Mouse (Mus musculus) limb, embryonic 10.5 days (tissue): ENCODE measurements at regions not wholly inside any gene's neighbourhood (a gene's known extent, or its start where the extent isn't known, plus 50 kb on each side); places are given as distances from the start of the nearest gene placed in this dataset.

Experiments used
- DNase-seq: peaks from one replicate; pipeline ENCODE4 v3.0.0-alpha.2; 2017; ENCODE audit warnings: low spot score
- H3K27ac ChIP-seq: fragments of 300-500 bp; sonication (generic); 2 replicates; pipeline ENCODE4 v1.5.1; 2016; ENCODE audit warnings: mild to moderate bottlenecking
- H3K27me3 ChIP-seq: fragments of 300-500 bp; sonication (generic); 2 replicates; pipeline ENCODE4 v1.6.1; 2016; ENCODE audit warnings: low read depth, mild to moderate bottlenecking; ENCODE audit not compliant: poor library complexity, severe bottlenecking
- H3K36me3 ChIP-seq: fragments of 300-500 bp; sonication (generic); 2 replicates; pipeline ENCODE4 v1.6.1; 2016; ENCODE audit warnings: mild to moderate bottlenecking, moderate library complexity
- H3K4me1 ChIP-seq: fragments of 300-500 bp; sonication (generic); 2 replicates; pipeline ENCODE4 v1.6.1; 2016
- H3K4me3 ChIP-seq: fragments of 300-500 bp; sonication (generic); 2 replicates; pipeline ENCODE4 v1.5.1; 2016; ENCODE audit warnings: mild to moderate bottlenecking, moderate library complexity
- H3K9me3 ChIP-seq: fragments of 300-500 bp; sonication (generic); replicated peaks from 2 replicates; pipeline ENCODE4 v1.6.1; 2016; ENCODE audit warnings: mild to moderate bottlenecking
- WGBS: fragments of 180-500 bp; shearing (Covaris S2); methylation state at CpG from one replicate; pipeline ENCODE4 v1.1.7; 2016; 5-methylcytosine and 5-hydroxymethylcytosine counted together

GRCm38 (mm10) chr2:133474174-133474573, 77.8 kb upstream of the Bmp2 start:
- DNase-seq: no peak
- H3K4me3 ChIP-seq: no peak overlapping the region
- 88% methylated on average over 1 of the region's 1 CpGs for WGBS
- H3K4me1 ChIP-seq: no peaks in the 10 kb centered on the region
- no peaks in the 10 kb centered on the region for H3K36me3 ChIP-seq
- H3K27ac ChIP-seq: no peak overlapping the region
- no peaks in the 10 kb centered on the region for H3K9me3 ChIP-seq
- no peaks in the 10 kb centered on the region for H3K27me3 ChIP-seq

DNA sequence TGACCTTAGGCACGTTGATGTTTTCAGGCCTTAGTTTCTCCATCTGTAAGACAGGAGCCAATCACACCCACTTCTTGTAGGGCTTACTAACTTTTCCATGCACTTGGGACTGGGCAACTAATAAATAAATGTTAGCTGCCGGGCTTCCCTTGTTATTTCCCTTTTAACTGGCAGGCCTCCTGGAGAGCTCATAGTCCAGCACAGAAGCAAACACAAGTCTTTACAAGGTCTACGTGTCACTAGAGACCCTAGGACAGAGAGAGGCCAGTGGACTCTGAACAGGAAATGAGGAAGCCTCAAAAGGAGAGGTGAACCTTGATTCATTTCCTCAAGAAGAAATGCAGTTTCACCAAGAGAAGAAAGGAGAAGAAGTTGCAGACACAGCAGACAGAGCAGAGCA, 71.1 kb upstream of the Bmp2 start:
- no peaks in the 10 kb centered on the region for H3K9me3 ChIP-seq
- no peaks in the 10 kb centered on the region for H3K27me3 ChIP-seq
- no peaks in the 10 kb centered on the region for H3K4me1 ChIP-seq
- WGBS: 73% methylated on average over 3 of the region's 3 CpGs
- no peak overlapping the region for H3K27ac ChIP-seq
- H3K36me3 ChIP-seq: no peaks in the 10 kb centered on the region
- no peak overlapping the region for H3K4me3 ChIP-seq
- no peak for DNase-seq

DNA sequence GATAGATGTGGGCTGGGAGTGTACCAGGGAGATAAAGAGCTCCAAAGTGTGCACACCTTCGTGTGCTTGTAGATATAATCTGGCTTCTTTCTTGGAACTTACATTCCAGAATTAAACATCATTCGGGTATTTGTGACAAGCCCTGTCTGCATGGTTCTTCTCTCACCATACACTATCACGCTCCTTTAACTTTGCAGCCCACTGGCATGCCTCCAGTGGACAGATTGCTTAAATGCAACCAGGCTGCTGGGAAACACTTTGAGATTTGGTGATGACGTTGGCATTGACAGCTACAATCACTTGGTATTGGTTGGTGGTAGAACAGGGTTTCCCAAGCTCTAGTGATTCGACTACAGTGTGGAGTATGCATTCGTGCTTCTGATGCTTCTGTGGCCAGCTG, 70.7 kb upstream of the Bmp2 start:
- WGBS: 88% methylated on average over 6 of the region's 6 CpGs
- no peak overlapping the region for H3K27ac ChIP-seq
- H3K9me3 ChIP-seq: no peaks in the 10 kb centered on the region

DNA sequence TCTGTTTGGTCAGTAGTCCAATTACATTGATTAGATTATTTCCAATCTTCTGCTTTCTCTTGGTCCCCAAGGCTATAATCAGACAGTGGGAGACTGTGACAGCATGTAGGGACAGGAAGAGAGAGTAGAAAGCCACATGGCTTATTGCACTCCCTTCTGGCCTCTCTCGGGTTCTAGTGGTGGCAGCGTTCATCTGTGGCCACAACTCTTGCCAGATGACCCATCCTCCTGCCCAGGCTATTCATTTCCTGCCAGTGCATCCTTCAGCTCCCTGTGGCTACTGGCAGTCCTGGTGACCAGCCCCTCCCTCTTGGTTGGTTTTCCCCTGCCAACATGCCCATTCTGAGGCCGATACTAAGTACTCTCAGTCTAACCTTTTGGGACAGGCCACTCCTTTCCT, 70.2 kb upstream of the Bmp2 start:
- 92% methylated on average over 3 of the region's 3 CpGs for WGBS

More for the DNA sequence above, 70.7 kb upstream of the Bmp2 start:
- DNase-seq: no peak
- no peaks in the 10 kb centered on the region for H3K27me3 ChIP-seq
- H3K4me3 ChIP-seq: no peak overlapping the region
- H3K4me1 ChIP-seq: no peaks in the 10 kb centered on the region
- H3K36me3 ChIP-seq: no peaks in the 10 kb centered on the region

DNA sequence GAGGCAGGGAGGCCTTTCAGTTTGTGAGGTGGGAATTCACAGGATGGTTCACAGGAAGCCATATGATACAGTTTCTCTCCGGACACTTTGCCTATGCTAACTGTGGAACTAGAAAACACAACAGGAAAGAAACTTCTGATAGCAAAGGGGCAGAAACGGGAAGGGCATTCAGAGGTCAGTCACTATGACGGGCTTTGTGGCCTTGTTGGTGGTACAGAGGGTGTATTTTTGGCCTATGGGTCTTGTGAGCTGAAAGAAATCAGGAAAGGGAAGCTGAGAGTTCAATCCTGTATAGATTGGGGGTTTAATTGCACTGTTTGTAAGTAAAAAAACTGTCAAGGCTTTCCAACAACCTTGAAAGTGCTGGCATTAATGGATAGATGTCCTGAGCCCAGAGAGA, 56.5 kb upstream of the Bmp2 start:
- Histone ChIP-seq H3K4me3 (no peak overlapping the region), H3K27ac (no peak overlapping the region), H3K9me3 (no peaks in the 10 kb centered on the region), H3K36me3 (no peaks in the 10 kb centered on the region), H3K27me3 (no peaks in the 10 kb centered on the region), H3K4me1 (no peaks in the 10 kb centered on the region)
- DNase-seq: no peak
- 84% methylated on average over 3 of the region's 3 CpGs for WGBS

More for the DNA sequence above, 70.2 kb upstream of the Bmp2 start:
- H3K4me3 ChIP-seq: no peak overlapping the region
- H3K9me3 ChIP-seq: no peaks in the 10 kb centered on the region
- H3K27ac ChIP-seq: no peak overlapping the region
- no peak for DNase-seq
- no peaks in the 10 kb centered on the region for H3K27me3 ChIP-seq
- no peaks in the 10 kb centered on the region for H3K4me1 ChIP-seq
- no peaks in the 10 kb centered on the region for H3K36me3 ChIP-seq

DNA sequence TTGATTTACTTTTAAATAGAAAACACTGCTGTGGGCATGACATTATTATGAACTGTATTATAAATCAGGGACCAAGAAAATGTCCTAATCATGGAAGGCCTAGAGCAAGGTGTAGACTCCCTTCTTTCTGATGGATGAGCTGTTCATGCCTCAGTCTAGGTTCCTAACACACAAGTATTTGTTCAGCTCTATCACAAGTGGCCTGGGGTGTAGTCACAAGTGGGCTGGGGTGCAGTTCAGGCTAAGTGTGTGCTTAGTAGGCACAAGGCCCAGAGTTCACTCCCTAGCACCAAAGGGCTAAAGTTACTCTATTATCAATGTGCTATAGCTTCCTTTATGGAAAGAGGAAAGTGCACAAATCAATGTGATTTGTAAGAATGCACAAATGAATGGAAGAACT, 55.6 kb upstream of the Bmp2 start:
- H3K9me3 ChIP-seq: no peaks in the 10 kb centered on the region
- DNase-seq: no peak
- no peaks in the 10 kb centered on the region for H3K36me3 ChIP-seq
- no peaks in the 10 kb centered on the region for H3K4me1 ChIP-seq
- H3K27me3 ChIP-seq: no peaks in the 10 kb centered on the region
- H3K4me3 ChIP-seq: no peak overlapping the region
- no peak overlapping the region for H3K27ac ChIP-seq

DNA sequence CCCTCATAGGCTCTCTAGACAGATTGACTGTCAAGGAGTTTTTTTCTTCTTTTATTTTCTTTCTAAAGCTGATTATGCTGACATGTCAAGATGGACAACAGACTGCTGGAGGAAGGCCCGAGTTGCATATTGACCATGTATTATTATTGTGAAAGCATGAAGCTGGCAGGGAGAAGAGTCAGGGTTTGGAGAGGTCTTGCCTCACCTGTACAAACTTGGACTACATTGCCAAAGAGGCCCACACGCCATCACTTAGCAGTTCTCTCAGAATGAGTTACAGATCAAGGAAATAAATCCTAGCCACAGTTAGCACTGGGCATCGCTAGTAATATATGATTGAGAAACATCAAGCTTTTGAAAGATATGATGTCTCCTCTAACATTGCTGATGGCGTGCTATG, 54.9 kb upstream of the Bmp2 start:
- H3K4me3 ChIP-seq: no peak overlapping the region
- H3K9me3 ChIP-seq: no peaks in the 10 kb centered on the region
- 93% methylated on average over 4 of the region's 4 CpGs for WGBS
- H3K27me3 ChIP-seq: no peaks in the 10 kb centered on the region
- H3K36me3 ChIP-seq: no peaks in the 10 kb centered on the region
- H3K27ac ChIP-seq: no peak overlapping the region
- H3K4me1 ChIP-seq: no peaks in the 10 kb centered on the region
- DNase-seq: no peak

GRCm38 (mm10) chr2:133497541-133498185, 54.3 kb upstream of the Bmp2 start:
- Histone ChIP-seq H3K27me3 (no peaks in the 10 kb centered on the region), H3K9me3 (no peaks in the 10 kb centered on the region), H3K4me1 (no peaks in the 10 kb centered on the region), H3K36me3 (no peaks in the 10 kb centered on the region), H3K27ac (no peak overlapping the region), H3K4me3 (no peak overlapping the region)
- WGBS: 82% methylated on average over 8 of the region's 8 CpGs
- no peak for DNase-seq

GRCm38 (mm10) chr2:133498186-133498571, 53.8 kb upstream of the Bmp2 start:
- 84% methylated on average over 2 of the region's 2 CpGs for WGBS

DNA sequence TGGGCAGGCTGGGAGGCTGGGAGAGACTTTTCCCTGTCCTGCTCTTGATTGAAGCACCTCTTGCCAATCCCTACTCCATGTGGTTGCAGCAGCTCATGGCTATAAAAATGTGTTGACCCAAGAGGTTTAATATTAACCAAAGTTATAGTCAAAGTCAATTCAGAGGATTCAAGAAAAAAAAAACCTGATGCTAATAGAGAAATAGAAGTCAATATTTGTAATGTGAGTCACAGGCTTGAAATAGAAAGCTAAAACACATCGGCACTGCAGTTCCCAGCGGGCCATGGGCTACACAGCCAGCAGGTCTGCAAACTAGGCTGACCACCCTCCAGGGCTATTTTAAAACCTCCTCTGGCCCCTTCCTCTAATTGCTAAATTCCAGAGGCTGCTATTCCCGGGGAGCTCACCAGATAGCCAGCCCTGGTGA, 53.2 kb upstream of the Bmp2 start:
- Histone ChIP-seq H3K27me3 (no peaks in the 10 kb centered on the region), H3K4me1 (no peaks in the 10 kb centered on the region), H3K9me3 (no peaks in the 10 kb centered on the region), H3K4me3 (no peak overlapping the region), H3K27ac (no peak overlapping the region), H3K36me3 (no peaks in the 10 kb centered on the region)
- WGBS: 70% methylated on average over 3 of the region's 3 CpGs
- DNase-seq: no peak

More at GRCm38 (mm10) chr2:133498186-133498571, 53.8 kb upstream of the Bmp2 start:
- Histone ChIP-seq H3K4me3 (no peak overlapping the region), H3K4me1 (no peaks in the 10 kb centered on the region), H3K36me3 (no peaks in the 10 kb centered on the region), H3K27ac (no peak overlapping the region), H3K27me3 (no peaks in the 10 kb centered on the region), H3K9me3 (no peaks in the 10 kb centered on the region)
- no peak for DNase-seq

DNA sequence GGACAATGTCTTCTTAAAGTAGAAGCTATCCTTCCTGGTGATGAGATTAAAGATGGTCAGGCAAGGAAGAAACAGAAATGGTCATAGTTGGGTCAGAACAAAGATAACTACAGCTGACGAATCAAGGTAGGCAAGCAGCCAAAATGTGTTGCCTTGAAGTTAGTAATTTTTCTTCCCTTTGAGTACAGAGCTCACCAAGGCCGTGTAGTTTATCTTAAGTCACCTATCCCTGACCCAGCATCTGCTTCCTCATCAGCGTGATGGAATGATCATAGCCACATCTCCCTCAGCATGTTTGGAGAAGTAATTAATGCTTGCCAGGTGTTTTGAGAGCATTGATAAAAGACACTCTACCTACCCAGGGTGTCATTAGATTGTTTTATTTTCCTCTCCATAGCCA, 52.1 kb upstream of the Bmp2 start:
- H3K36me3 ChIP-seq: no peaks in the 10 kb centered on the region
- H3K9me3 ChIP-seq: no peaks in the 10 kb centered on the region
- no peak overlapping the region for H3K27ac ChIP-seq
- H3K27me3 ChIP-seq: no peaks in the 10 kb centered on the region
- H3K4me3 ChIP-seq: no peak overlapping the region
- no peak for DNase-seq
- no peaks in the 10 kb centered on the region for H3K4me1 ChIP-seq
- 61% methylated on average over 3 of the region's 3 CpGs for WGBS
